Mouse (Mus musculus): Measurements from ENCODE around the gene Plekhm2.

- TF ChIP-seq CTCF (IDR thresholded peaks at IDR 0.05; ENCODE audit: control insufficient read depth, insufficient read depth, low read length) (no peak), POLR2A (IDR thresholded peaks at IDR 0.05; ENCODE audit: borderline replicate concordance, control insufficient read depth, low read depth, low read length) (no peak)
Measured at GRCm38 (mm10) chr4:141688505-141688904, 23.8 kb upstream of the Plekhm2 start.
